Mouse (Mus musculus): ENCODE measurements around the gene Olfr1225.
"Not testable (repeated sequence)": the region's sequence is repeated elsewhere in the genome, so short reads cannot be mapped to it uniquely, and the experiment has no call there.

Olfr1225 gene

GRCm38 (mm10) chr2:89174569-89174968 lies at the start of gene Olfr1225:
TSS of gene Olfr1225 (minus strand) at chr2:89174669.
- in situ Hi-C loops (cut with MboI): no loop called here

GRCm38 (mm10) chr2:89199948-89200347 lies 25.5 kb upstream of the Olfr1225 start, which contains the start of gene Olfr1226:
TSS of gene Olfr1226 (minus strand) at chr2:89200048.
- in situ Hi-C loops (cut with MboI): no loop called here

- in situ Hi-C loops (cut with MboI): no loop called here
Observed at GRCm38 (mm10) chr2:89196325-89196982, 22.0 kb upstream of the Olfr1225 start.

GRCm38 (mm10) chr2:89164711-89165110 lies 9.8 kb downstream of the Olfr1225 start:
- in situ Hi-C loops (cut with MboI): not testable (repeated sequence)

- in situ Hi-C loops (cut with MboI): not testable (repeated sequence)
Observed at GRCm38 (mm10) chr2:89163991-89164390, 10.5 kb downstream of the Olfr1225 start, which contains the start of gene Olfr1224-ps1. TSS of gene Olfr1224-ps1 (minus strand) at chr2:89164091.

GRCm38 (mm10) chr2:89151460-89151859 lies 23.0 kb downstream of the Olfr1225 start, which contains the start of gene Olfr1223:
TSS of gene Olfr1223 (minus strand) at chr2:89151560.
- in situ Hi-C loops (cut with MboI): no loop called here

- in situ Hi-C loops (cut with MboI): no loop called here
Observed at GRCm38 (mm10) chr2:89132954-89133353, 41.5 kb downstream of the Olfr1225 start, which contains the start of gene Olfr1222. TSS of gene Olfr1222 (minus strand) at chr2:89133054.
